7 mouse cellular contexts compared by ENCODE assay signal in the genomic region with DNA sequence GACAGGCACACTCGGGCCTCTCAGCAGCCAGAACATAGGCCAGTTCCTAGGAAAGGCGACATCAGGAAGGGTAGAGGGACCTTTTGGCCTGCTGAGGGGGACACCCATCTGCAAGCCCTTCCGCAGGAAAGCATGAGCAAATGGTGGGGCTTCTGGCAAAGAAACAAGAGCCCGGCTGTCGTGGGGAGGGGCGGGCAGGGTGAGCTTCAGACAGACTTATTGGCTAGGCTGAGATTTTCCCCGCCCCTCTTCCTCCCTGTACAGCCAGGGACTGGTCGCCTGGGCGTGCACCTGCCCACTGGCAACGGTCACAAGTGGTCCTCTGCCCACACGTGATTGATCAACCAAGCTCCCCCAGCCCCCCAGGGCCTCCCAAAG. TPM values are rescaled to one million over a fixed set of nuclear protein-coding genes. Genes with fewer than 3 reads are reported as not detected.
DNase-seq lines count a peak whose midpoint lies in the region; ATAC-seq and TF ChIP-seq lines count a peak whose summit lies in the region.

No protein-coding gene starts in this region.

- no peak for TF ChIP-seq CTCF in liver, adult 2 months (IDR thresholded peaks at IDR 0.05; ENCODE audit: low read depth, low read length)

- 21% methylated on average over 11 of the region's 11 CpGs for WGBS in liver, adult 2 months

- H3K27ac ChIP-seq in liver, adult 2 months (replicated peaks; ENCODE audit: insufficient read depth, low read depth, low read length): peak overlapping the region; percentile 10

- no peaks in the 10 kb centered on the region for H3K27me3 ChIP-seq in liver, adult 2 months (ENCODE audit: control insufficient read depth, insufficient read depth, low read length)

- H3K4me3 ChIP-seq in liver, adult 2 months (ENCODE audit: insufficient read depth, low read depth, low read length): no peak overlapping the region

- H3K4me1 ChIP-seq in liver, adult 2 months (ENCODE audit: control insufficient read depth, insufficient read depth, low read length): no peaks in the 10 kb centered on the region; the same call in 1 of the 2 replicates

- no peaks in the 10 kb centered on the region for H3K36me3 ChIP-seq in liver, adult 2 months (ENCODE audit: control insufficient read depth, insufficient read depth, low read length)

- no peaks in the 10 kb centered on the region for H3K79me2 ChIP-seq in liver, adult 2 months (ENCODE audit: control insufficient read depth, insufficient read depth, low read length)

- H3K9ac ChIP-seq in liver, adult 2 months (ENCODE audit: low read depth, low read length): no peak overlapping the region

- peak; percentile 58 for DNase-seq in ES-CJ7 (ENCODE audit: low read depth, low spot score)
- DNase-seq in adrenal gland, postnatal 10 days: peak; percentile 83
- peak; percentile 78 for DNase-seq in forelimb bud, embryonic 11.5 days (ENCODE audit: low read depth, low spot score)
- peak; percentile 36 for DNase-seq in induced T-regulatory cell, adult 2 months (ENCODE audit: low read depth)
- no peak for DNase-seq in liver, adult 2 months (ENCODE audit: extremely low read depth, low read depth, low spot score)
- peak; percentile 79 for DNase-seq in neural tube, embryonic 10.5 days (ENCODE audit: extremely low spot score, low spot score)

- ATAC-seq in activated CD4-positive, CD25-positive, alpha-beta regulatory T cell, adult 4 months: no peak

- TF ChIP-seq POLR2A in liver, adult 2 months (IDR thresholded peaks at IDR 0.05; ENCODE audit: extremely low read depth, insufficient read depth, low read length): no peak

RNA-seq across cellular contexts. Expression of a gene that starts 4.2 kb away (rescaled TPM):
- total RNA-seq in adrenal gland, postnatal 10 days (2021): 1 to 10 TPM; 4.6 to 7.4 TPM
- 7.6 and 8.9 TPM in 2 replicates for total RNA-seq in liver, adult 2 months (2014; rRNA removed)
- 4.0 and 8.8 TPM in 2 replicates for polyA plus RNA-seq in liver, adult 2 months (2012; rRNA removed)
- polyA plus RNA-seq in activated CD4-positive, CD25-positive, alpha-beta regulatory T cell, adult 4 months (2017; shearing (Covaris generic)): 1 to 10 TPM in 1 of 2 experiments, under 1 TPM in 1; 0.79 to 2.5 TPM

RNA-seq across cellular contexts. Expression of a gene that starts 8.7 kb away (rescaled TPM):
- total RNA-seq in adrenal gland, postnatal 10 days (2021): 100 to 1,000 TPM; 330 to 395 TPM
- 82.7 and 93.8 TPM in 2 replicates for total RNA-seq in liver, adult 2 months (2014; rRNA removed)
- 136 and 143 TPM in 2 replicates for polyA plus RNA-seq in liver, adult 2 months (2012; rRNA removed)
- polyA plus RNA-seq in activated CD4-positive, CD25-positive, alpha-beta regulatory T cell, adult 4 months (2017; shearing (Covaris generic)): 10 to 100 TPM; 14.6 to 18.4 TPM

RNA-seq across cellular contexts. Expression of a gene that starts 39.0 kb away (rescaled TPM):
- 10 to 100 TPM; 24.5 to 26.1 TPM for total RNA-seq in adrenal gland, postnatal 10 days (2021)
- total RNA-seq in liver, adult 2 months (2014; rRNA removed): 0.13 and 0.28 TPM in 2 replicates
- polyA plus RNA-seq in liver, adult 2 months (2012; rRNA removed): 0.07 and 0.10 TPM in 2 replicates
- under 1 TPM; 0.38 to 0.49 TPM for polyA plus RNA-seq in activated CD4-positive, CD25-positive, alpha-beta regulatory T cell, adult 4 months (2017; shearing (Covaris generic))

Comparison
In these comparisons a context has a peak if more than half of its experiments do, and no peak if none do; other contexts are left out.
1. RNA of a gene that starts 39.0 kb away (total RNA-seq): 24.5 to 26.1 TPM in adrenal gland, postnatal 10 days; 0.13 to 0.28 TPM in liver, adult 2 months; every median in the first group is over 10 times any median in the second.